ENCODE assay signal across 23 mouse cellular contexts in genomic region chr16:92862430-92862829, GRCm38 (mm10).
"Had no signal": no experiment of that assay in that cellular context is flagged by ENCODE, and none has a peak within 500 bp of the region (broad histone marks: within the 10 kb centered on the region; RNA-seq: fewer than 3 reads in every experiment).

No protein-coding gene starts in this region.

- H3K9me3 ChIP-seq: heart, embryonic 10.5 days; heart, embryonic 12.5 days; hindbrain, embryonic 10.5 days; hindbrain, embryonic 12.5 days; limb, embryonic 13.5 days; limb, embryonic 15.5 days; liver, embryonic 12.5 days had no signal

- H3K9ac ChIP-seq: heart, embryonic 12.5 days; hindbrain, embryonic 12.5 days; hindbrain, embryonic 14.5 days; limb, embryonic 13.5 days; limb, embryonic 15.5 days; liver, embryonic 12.5 days had no signal

- ATAC-seq: hindbrain, embryonic 16.5 days; intestine, embryonic 16.5 days; liver, embryonic 12.5 days had no signal

- H3K4me3 ChIP-seq: gastrocnemius, adult 2 months; heart, embryonic 10.5 days; heart, embryonic 12.5 days; hindbrain, embryonic 10.5 days; hindbrain, embryonic 12.5 days; layer of hippocampus, adult 2 months; limb, embryonic 13.5 days; limb, embryonic 15.5 days; liver, embryonic 12.5 days had no signal

- H3K27ac ChIP-seq: gastrocnemius, adult 2 months; heart, embryonic 10.5 days; hindbrain, embryonic 10.5 days; hindbrain, embryonic 12.5 days; hindbrain, embryonic 14.5 days; layer of hippocampus, adult 2 months; limb, embryonic 13.5 days; limb, embryonic 15.5 days; liver, embryonic 12.5 days had no signal

- H3K27me3 ChIP-seq: hindbrain, embryonic 12.5 days; limb, embryonic 13.5 days; limb, embryonic 15.5 days had no signal

- H3K4me2 ChIP-seq: heart, embryonic 12.5 days; hindbrain, embryonic 12.5 days; hindbrain, embryonic 14.5 days; limb, embryonic 13.5 days; limb, embryonic 15.5 days; liver, embryonic 12.5 days had no signal

- DNase-seq: gastrocnemius, adult 2 months; gastrocnemius, postnatal 10 days; gastrocnemius, postnatal 25 days; heart, adult 18-20 months; heart, postnatal 10 days; heart, postnatal 4 days; kidney, adult 18-20 months; kidney, adult 8-10 months; kidney, postnatal 10 days; kidney, postnatal 25 days; kidney, postnatal 4 days; left cerebral cortex, postnatal 4 days had no signal

- H3K4me1 ChIP-seq: heart, embryonic 10.5 days; heart, embryonic 12.5 days; hindbrain, embryonic 10.5 days; hindbrain, embryonic 12.5 days; limb, embryonic 13.5 days; limb, embryonic 15.5 days had no signal

- H3K36me3 ChIP-seq: heart, embryonic 10.5 days; heart, embryonic 12.5 days; hindbrain, embryonic 10.5 days; hindbrain, embryonic 12.5 days; limb, embryonic 13.5 days; limb, embryonic 15.5 days; liver, embryonic 12.5 days had no signal
